Mouse (Mus musculus): Measurements from ENCODE around the gene Smyd2.

DNA sequence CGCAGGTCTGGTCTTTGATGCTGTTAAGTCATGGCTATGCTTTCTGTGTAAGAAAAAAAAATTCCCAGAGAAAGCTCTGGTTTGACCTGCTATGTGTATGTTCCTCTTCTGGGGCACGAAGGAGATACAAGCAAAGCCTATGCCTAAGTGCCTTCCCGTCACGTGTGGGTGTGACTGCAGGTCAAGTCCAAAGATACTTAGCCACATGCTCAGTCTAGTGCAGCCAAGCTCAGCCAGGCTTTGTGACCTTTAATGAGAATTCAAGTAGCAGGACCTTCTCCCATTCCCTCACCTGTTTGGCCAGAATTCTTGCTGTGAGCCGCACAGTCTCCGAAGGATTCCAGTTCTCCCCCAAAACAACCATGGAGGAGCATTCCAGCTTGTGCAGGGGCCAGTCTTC, 22.6 kb downstream of the Smyd2 start:
- no peak for TF ChIP-seq POLR2A (IDR thresholded peaks at IDR 0.05; ENCODE audit: borderline replicate concordance, low read depth, low read length)
- no peak for TF ChIP-seq CTCF (IDR thresholded peaks at IDR 0.05; ENCODE audit: low read depth, low read length)

Measured in bone marrow macrophage, adult 2 months (primary cell).